Mouse (Mus musculus) cerebellum, adult 2 months (tissue): ENCODE results near the gene Lrwd1. TPM values are rescaled to one million over a fixed set of nuclear protein-coding genes. Genes with fewer than 3 reads are reported as not detected.

Experiments
- DNase-seq, 2 experiments: peaks; one replicate each; pipeline ENCODE4 v3.0.0; 2021
- H3K27ac ChIP-seq: fragments of 200-500 bp; 2 replicates; pipeline ENCODE4 v1.5.1; 2012; ENCODE audit warnings: low read length, control low read depth, inconsistent platforms; ENCODE audit not compliant: insufficient read depth
- H3K27me3 ChIP-seq: fragments of 200-500 bp; 2 replicates; pipeline ENCODE4 v1.6.1; 2012; ENCODE audit warnings: inconsistent platforms, mild to moderate bottlenecking, low read length, moderate library complexity; ENCODE audit not compliant: control insufficient read depth, insufficient read depth
- H3K4me1 ChIP-seq: fragments of 200-500 bp; 2 replicates; pipeline ENCODE4 v1.6.1; 2011; ENCODE audit warnings: low read length; ENCODE audit not compliant: control insufficient read depth, insufficient read depth
- H3K4me3 ChIP-seq: fragments of 200-500 bp; replicated peaks from 2 replicates; pipeline ENCODE3; 2011; ENCODE audit warnings: mild to moderate bottlenecking, low read depth, low read length, control low read depth; ENCODE audit not compliant: insufficient read depth
- CTCF ChIP-seq: fragments of 200-500 bp; IDR thresholded peaks from 2 replicates; pipeline ENCODE4 v1.5.1; 2011; ENCODE audit warnings: low read depth, mild to moderate bottlenecking, control low read depth, low read length, moderate library complexity, borderline replicate concordance; ENCODE audit not compliant: insufficient read depth
- POLR2A ChIP-seq: fragments of 200-500 bp; IDR thresholded peaks from 2 replicates; pipeline ENCODE4 v1.6.1; 2011; ENCODE audit warnings: low read length, control low read depth, borderline replicate concordance; ENCODE audit not compliant: insufficient read depth
- WGBS: fragments of 180-500 bp; shearing (Covaris S2); methylation state at CpG from one replicate; pipeline ENCODE4 v1.1.7; 2018; 5-methylcytosine and 5-hydroxymethylcytosine counted together
- polyA plus RNA-seq: library from polyadenylated mRNA; depleted of rRNA; stranded (reverse); fragments of >200 nt; gene quantifications from 2 replicates; pipeline ENCODE4 v1.2.3, GENCODE M21; 2012

Lrwd1 gene
- polyA plus RNA-seq, 1 experiment: 21.5 TPM

DNA sequence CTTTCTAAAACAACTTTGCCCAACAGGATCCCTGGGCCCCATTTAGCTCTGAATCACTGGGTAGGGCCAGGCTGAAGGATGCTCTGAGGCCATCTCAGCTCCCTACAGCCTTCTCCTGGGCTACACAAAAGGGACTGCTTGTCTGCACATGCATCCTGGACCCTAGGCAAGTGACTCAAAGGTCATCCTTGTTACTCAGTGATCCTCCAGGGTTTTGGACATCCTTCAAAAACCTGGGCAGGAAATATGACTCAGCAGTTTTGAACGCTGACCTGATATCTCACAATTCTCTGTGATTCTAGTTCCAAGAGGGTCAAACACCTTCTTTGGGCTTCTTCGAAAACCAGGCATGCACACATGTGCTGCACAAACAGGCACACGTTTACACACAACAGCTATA, 26.8 kb downstream of the Lrwd1 start:
- Histone ChIP-seq H3K4me1 (no peaks in the 10 kb centered on the region), H3K27me3 (no peaks in the 10 kb centered on the region), H3K27ac (no peak overlapping the region), H3K4me3 (no peak overlapping the region)
- TF ChIP-seq CTCF: no peak
- TF ChIP-seq POLR2A: no peak
- WGBS: 78% methylated on average over 3 of the region's 3 CpGs
- DNase-seq: no peak

DNA sequence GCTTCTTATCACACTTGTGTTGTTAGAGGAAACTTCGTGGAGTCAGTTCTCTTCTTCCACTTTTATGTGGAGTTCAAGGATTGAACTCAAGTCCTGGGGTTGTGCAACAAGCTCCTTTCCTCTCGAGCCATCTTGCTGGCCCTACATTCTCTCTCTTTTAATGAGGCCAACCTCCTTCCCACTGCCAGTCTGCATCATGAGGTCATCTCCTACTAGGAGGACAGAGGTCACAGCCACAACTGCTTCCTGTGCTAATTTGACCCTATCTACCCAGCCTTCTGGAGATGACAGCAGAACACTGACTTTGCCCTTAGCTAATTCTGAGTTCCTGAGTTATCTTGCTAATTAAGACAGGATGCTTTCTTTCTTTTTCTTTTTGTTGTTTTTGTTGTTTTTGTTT, 27.4 kb downstream of the Lrwd1 start:
- no peak overlapping the region for H3K27ac ChIP-seq
- H3K4me3 ChIP-seq: no peak overlapping the region
- TF ChIP-seq POLR2A (no peak), CTCF (no peak)
- H3K27me3 ChIP-seq: no peaks in the 10 kb centered on the region
- WGBS: 39% methylated on average over 2 of the region's 2 CpGs
- no peak for DNase-seq
- H3K4me1 ChIP-seq: no peaks in the 10 kb centered on the region

DNA sequence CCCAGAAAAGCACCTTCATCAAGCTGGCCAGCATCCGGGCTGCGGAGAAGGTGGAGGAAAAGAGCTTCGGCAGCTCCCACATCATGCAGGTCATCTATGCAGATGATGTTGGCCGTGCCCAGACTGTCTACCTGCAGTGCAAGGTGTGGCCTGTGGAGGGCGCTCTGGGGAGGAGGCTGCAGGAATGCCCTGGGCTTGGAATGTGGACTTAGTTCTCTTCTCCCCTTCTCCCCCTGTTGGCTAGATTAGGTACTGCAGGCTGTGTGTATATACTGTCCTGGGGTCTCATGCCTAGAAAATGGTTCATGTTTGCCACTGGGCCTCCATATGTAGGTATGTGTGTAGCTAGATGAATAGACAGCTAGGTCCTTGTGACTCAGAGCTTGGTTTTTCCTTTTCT, 31.4 kb downstream of the Lrwd1 start:
- no peak overlapping the region for H3K27ac ChIP-seq
- WGBS: 78% methylated on average over 5 of the region's 5 CpGs
- no peaks in the 10 kb centered on the region for H3K4me1 ChIP-seq
- DNase-seq: peak in 1 of 2 experiments; percentile 29
- H3K4me3 ChIP-seq: no peak overlapping the region
- H3K27me3 ChIP-seq: no peaks in the 10 kb centered on the region
- no peak for TF ChIP-seq POLR2A
- peak; percentile 48 for TF ChIP-seq CTCF

DNA sequence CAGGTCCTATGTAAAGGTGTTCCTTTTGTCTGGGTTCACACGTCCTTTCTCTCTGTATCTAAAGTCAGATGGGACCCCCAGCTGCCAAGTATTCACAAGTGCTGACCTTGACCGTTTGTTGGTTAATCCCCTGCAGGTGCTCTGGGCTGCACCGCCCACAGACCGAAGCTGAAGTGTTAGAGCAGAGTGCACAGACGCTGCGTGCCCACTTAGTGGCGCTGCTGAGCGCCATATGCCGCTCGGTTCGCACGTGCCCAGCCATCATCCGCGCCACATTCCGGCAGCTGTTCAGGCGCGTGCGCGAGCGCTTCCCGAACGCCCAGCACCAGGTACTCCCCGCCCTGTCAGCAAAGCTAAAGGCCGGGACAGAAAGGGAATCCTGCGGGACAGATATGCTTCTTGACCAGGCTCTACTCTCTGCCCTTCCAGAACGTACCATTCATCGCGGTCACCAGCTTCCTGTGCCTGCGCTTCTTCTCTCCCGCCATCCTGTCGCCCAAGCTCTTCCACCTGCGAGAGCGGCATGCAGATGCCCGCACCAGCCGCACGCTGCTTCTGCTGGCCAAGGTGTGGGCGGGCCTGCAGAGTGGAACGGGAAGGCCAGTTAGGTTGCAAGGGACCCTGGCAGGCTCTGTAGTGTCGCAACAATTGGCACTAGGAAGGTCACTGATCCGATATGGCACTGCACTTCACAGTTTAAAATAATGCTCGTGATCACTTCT, 33.6 kb downstream of the Lrwd1 start:
- H3K27me3 ChIP-seq: no peaks in the 10 kb centered on the region
- peak overlapping the region; percentile 49 for H3K4me3 ChIP-seq
- no peak overlapping the region for H3K27ac ChIP-seq
- TF ChIP-seq CTCF (peak; percentile 93), POLR2A (peak; percentile 23; the same call in 1 of the 2 replicates)
- WGBS: 5% methylated on average over 41 of the region's 41 CpGs
- peak; percentile 77 for DNase-seq
- no peaks in the 10 kb centered on the region for H3K4me1 ChIP-seq

DNA sequence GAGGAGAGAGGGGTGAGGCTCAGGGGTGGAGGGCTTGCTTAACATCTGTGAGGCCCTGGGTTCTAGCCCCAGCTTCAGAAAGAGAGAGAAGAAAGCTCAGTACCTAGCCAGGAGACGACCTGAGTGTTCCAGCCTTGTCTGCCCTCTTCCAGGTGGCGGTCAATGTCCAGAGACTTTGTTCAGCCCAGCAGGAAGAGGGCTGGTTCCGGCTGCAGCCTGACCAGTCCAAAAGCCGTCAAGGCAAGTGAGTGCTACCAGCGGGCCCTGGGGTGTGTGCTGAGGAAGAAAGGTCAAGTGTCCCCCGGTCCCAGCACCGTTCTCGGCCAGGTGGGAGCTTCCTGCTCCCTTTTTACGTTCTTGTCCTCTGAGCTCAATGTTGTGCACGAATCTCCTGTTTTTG, 37.3 kb downstream of the Lrwd1 start:
- no peaks in the 10 kb centered on the region for H3K27me3 ChIP-seq
- DNase-seq: no peak
- TF ChIP-seq CTCF: no peak
- no peak overlapping the region for H3K27ac ChIP-seq
- H3K4me1 ChIP-seq: no peaks in the 10 kb centered on the region
- 81% methylated on average over 10 of the region's 10 CpGs for WGBS
- no peak overlapping the region for H3K4me3 ChIP-seq

DNA sequence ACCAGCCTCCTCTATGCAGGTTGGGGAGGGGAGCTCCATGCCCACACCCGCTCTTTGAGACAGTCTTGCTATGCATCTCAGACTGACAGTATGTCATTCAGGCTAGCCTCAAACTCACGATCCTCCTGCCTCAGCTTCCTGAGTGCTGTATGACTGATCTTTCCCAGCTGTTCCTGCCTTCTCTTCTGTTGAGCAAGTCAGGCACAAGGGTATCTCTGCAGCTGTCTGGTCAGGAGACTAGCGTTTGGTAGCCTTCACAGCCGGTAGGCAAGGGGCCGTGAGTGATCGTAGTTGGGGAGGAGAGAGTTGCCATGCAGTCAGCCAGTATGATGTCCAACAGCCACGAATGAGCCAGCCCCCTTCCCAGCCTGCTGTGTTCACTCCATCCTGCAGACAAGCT, 40.8 kb downstream of the Lrwd1 start:
- TF ChIP-seq CTCF (no peak), POLR2A (no peak)
- H3K27me3 ChIP-seq: no peaks in the 10 kb centered on the region
- no peak for DNase-seq
- 58% methylated on average over 7 of the region's 7 CpGs for WGBS
- no peak overlapping the region for H3K27ac ChIP-seq
- no peak overlapping the region for H3K4me3 ChIP-seq
- no peaks in the 10 kb centered on the region for H3K4me1 ChIP-seq

DNA sequence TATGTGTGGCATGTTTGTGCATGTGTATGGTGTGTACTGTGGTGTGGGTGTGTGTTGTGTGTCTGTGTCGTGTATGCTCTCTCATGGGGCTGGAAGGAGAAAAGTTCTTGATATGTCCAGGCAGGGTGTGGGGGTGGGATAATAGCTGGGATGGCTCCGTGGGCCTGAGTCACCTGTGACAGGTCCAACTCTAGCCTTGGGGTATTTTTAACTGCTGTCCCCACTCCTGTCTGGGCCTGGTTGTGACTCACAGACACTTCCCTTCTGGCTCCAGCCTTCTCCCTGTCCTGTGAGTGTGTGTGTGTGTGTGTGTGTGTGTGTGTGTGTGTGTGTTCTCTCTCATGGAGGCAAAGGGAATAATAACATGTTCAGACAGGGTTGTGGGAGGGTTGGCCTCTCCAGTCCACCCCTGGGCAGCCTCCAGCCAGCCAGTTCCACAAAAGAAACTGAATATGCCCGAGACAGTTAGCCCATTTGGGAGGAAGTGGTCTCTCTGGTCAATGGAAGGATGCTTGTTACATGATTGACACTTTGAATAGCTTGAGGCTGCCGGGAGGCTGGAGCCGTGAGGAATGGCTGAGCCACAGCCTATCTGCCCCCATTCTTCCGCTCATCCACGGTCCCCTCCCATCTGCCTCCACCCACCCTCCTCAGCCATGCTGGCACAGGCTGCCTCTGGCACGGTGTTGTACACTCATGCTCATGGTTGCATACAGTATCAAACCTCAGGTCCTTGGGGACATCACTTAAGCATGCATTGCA, 41.4 kb downstream of the Lrwd1 start:
- Histone ChIP-seq H3K27ac (no peak overlapping the region), H3K4me3 (no peak overlapping the region), H3K27me3 (no peaks in the 10 kb centered on the region), H3K4me1 (no peaks in the 10 kb centered on the region)
- TF ChIP-seq POLR2A: no peak
- TF ChIP-seq CTCF: no peak
- WGBS: 40% methylated on average over 8 of the region's 8 CpGs
- DNase-seq: no peak

DNA sequence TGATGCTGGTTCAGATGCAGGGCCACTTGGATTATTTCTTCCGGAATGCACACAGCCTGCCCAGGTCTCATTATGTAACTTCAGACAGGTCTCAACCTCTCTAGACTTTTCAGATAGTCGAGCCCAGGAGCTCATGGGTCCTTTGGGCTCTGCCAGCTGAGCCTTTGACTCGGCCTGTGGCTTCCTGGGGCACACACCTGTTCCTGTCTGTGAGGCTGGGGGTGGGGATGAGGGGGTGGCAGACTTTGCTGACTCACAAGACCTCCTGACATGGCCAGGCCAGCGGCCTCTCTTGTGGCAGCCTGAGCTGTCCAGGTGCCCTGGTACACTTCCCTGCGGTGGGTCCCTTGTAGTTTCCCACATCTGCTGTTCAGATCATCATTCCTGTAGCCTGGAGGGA, 43.9 kb downstream of the Lrwd1 start:
- H3K4me3 ChIP-seq: no peak overlapping the region

More for the DNA sequence above, 43.9 kb downstream of the Lrwd1 start:
- no peak for DNase-seq
- no peak overlapping the region for H3K27ac ChIP-seq
- no peaks in the 10 kb centered on the region for H3K27me3 ChIP-seq
- TF ChIP-seq CTCF: no peak
- no peak for TF ChIP-seq POLR2A
- 57% methylated on average over 5 of the region's 5 CpGs for WGBS
- no peaks in the 10 kb centered on the region for H3K4me1 ChIP-seq
